Mouse (Mus musculus) testis, postnatal 14 days (tissue): ENCODE measurements at regions not wholly inside any gene's neighbourhood (a gene's known extent, or its start where the extent isn't known, plus 50 kb on each side); places are given as distances from the start of the nearest gene placed in this dataset.

Experiments used
- DNase-seq: peaks from one replicate; pipeline ENCODE4 v3.0.0; 2021; ENCODE audit warnings: low spot score

DNA sequence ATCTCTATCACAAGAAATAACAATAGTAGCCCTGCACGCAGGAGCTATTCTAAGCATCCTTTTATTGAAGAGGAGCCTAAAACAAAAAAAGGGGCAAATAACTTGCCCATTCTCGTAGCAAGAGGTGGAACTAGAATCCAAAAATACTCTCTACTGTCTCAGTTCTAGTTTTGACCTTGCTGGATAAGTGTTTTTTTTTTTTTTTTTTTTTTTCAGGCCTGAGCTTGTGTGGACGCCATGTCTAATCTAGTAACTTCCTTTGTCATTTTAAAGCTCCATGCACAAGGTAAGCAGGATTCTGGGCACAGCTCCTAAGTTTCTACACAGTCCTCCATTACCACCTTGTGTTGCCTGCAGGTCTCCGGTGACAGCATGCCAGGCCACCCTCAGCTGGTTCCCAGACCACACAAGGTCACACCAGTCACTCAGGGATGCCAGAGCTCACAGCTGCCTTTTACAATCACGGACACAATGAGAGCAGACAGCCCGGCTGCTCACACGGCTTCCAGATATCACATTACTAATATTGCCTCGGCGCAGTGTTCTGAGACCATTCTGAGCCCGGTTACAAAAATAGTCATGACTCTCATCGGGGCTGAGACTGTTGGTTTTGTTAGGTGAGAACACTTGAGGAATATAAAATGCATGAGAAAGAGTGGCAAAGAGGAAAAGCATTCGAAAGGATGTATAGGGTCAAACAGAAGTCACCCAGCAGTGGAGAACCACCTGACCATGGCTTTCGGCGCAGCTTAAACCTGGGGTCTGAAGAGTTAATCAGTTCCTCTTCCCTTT, 124.7 kb upstream of the Tank start:
- no peak for DNase-seq

- DNase-seq, result no peak
Measured at GRCm38 (mm10) chr2:61452581-61452980, 125.8 kb upstream of the Tank start.

- no peak for DNase-seq
Measured at GRCm38 (mm10) chr2:61450731-61451130, 127.7 kb upstream of the Tank start.

DNA sequence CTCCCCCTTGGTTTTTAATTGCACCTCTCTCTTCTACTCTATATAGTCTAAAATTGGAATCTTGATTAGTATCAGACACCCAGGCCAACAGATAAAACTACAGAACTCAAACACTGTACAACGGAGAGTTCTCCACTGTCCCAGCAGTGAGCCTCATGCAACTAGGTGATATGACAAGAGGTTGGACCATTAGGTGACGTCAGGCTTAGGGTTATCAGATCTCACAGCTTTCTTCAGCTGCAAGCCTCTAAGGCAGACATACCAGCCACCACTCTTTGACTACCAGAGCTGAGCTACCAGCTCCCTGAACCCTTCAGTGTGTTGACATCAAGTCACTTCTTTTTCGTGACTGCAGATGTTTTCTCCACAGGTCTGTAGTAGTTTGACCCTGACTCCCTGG, 141.8 kb upstream of the Tank start:
- DNase-seq, result no peak

DNA sequence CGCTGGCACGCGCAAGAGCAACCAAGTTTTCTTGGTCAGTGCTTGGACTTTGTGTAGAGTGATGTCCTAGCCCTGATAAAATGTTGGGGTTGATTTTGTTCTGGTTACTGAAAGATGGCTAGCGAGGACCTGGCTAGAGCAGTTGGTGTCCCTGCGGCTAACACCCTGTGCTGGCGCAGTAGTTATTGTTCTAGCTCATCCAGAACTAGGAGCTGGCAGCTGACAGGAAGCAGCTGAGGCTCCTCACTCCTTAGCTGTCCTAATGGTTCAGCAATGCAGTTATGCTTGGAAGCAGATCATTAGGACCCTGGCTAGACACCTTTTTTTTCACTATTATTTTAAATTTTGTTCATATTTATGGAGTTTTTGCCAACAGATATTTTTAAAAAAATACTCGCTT, 170.5 kb upstream of the Tank start:
- DNase-seq, result no peak

DNA sequence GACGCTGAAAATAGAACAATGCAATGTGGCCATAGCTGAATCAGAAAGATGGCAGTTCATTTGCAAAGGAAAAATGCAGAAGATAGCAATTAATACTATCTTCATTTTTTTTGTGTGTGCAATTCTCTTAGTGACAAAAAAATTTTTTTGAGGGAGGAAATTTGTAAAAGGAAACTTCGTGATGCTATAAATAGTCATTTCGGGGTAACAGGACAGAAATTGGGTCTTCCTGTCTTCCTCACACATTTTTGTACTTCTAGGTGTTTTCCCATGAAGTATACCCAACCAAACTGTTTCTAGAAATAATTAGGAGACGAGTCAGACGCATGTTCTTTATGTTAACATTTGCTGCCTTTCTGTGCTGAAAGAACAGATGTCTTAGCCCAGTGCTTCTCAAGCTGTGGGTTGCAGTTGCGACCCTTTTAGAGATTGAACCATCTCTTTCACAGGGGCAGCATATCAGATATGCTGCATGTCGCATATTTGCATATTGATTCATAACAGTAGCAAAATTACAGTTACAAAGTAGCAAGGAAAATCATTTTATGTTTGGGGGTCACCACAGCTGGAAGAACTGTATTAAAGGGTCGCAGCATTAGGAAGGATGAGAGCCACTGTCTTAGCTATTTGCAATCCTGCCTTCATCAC, 172.2 kb upstream of the Tank start:
- DNase-seq, result no peak

- DNase-seq, result no peak
Measured at GRCm38 (mm10) chr2:61405261-61405660, 173.1 kb upstream of the Tank start.

DNA sequence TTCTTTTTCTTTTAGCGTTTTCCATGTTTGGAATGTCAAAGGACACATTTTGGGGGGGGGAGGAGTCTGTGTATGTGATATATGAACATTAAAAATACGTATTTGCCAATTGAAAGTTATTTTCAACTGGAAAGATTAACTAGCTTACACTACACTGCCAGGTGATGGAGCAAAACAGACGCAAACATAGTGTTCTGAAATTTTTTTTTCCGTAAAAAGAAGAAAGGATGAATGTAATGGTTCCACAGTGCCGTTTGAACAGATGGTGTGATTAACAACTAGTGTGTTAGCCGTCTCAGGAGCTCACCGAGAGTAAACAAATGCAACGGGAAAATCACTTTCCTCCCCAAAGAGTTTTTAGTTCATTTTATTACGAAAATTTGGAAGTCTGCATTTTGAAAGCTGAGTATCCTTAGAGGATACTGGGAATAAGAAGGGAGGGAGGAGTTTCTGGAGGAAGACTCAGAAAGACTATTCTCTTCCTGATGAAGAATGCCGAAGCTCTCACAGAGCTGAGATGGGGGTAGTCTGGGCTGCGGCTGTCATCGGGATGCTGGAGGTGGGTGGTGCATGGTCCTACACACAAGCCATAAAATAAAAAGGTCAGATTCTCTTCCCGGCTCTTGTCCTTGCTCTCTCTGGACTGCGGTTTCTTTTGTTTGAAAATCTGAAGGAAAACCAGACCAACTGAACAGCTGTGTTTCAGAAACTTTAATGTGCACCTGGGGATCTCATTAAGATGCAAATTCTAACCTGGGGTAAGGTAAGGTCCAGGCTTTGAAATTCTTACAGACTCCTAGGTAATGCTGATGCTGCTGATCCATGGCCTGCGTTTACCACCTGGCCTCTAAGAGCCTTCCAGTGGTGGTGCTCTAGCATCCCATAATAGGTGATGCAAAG, 175.5 kb upstream of the Tank start:
- DNase-seq, result no peak

DNA sequence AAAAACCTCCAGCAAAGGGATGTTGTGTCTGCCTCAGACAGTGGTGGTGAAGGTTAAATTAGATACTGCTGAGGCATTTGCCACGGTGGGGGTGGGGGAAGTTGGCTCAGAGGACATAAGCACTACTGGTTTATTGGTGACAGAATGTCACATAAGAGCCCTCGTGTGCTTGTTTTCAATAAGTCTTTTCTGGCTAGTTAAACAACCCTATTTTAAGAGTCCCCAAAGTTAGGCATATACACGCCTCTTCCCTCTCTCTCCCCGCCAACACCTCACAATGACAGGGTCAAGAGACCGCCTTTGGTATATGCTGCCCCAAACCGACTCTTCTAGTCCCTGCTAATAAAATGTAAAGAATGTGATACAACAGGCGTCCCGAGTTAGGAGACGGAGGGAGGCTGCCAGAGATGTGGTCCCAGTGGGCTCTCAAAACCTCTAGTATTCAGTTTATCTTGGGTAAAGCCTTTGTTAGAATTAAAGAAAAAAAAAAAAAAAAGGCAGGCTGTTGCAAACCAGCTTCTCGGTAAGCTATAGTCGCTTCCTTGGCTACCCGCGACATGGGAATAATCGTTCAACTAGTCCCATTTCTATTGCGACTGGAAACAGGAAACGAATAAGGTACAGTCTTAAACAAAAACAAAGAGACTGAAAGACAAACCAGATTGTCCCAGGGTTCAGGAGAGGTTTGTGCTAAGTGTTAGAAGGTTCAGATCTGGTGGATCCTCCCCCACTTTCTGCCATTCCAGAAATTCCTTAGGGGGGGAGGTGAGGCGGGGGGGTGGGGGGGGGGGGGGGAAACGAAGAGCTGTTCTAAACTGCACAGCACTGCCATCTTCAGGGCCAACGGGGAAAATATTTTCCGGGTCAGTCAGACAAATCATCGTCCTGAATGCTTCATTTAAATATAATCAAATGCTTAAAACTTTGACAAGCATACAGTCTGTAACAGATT, 176.5 kb upstream of the Tank start:
- DNase-seq, result peak; percentile 31

- no peak for DNase-seq
Measured at GRCm38 (mm10) chr2:61398633-61399032, 179.8 kb upstream of the Tank start.

- DNase-seq, result no peak
Measured at GRCm38 (mm10) chr2:61389622-61390021, 188.8 kb upstream of the Tank start.

- no peak for DNase-seq
Measured at GRCm38 (mm10) chr2:61389207-61389606, 189.2 kb upstream of the Tank start.

DNA sequence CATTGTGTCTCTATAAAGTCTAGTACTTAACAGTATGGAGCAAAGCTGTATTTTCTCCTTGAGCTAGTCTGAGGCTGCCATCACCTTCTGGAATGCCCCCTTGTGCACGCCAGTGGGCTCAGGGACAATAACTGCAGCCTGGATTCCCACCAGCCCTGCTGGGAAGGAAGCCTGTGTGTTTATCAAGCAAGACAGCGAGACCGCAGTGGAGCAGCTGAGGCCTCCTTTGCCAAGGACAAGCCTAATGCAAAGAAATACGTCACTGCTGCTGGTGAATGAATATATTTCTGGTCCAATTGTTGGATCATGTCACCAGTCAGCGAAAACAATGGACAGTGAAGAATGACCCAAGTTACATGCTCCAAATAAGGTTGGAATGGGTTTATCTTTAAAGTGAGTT, 190.8 kb upstream of the Tank start:
- DNase-seq, result no peak

GRCm38 (mm10) chr2:61386966-61387365, 191.4 kb upstream of the Tank start:
- DNase-seq, result no peak

DNA sequence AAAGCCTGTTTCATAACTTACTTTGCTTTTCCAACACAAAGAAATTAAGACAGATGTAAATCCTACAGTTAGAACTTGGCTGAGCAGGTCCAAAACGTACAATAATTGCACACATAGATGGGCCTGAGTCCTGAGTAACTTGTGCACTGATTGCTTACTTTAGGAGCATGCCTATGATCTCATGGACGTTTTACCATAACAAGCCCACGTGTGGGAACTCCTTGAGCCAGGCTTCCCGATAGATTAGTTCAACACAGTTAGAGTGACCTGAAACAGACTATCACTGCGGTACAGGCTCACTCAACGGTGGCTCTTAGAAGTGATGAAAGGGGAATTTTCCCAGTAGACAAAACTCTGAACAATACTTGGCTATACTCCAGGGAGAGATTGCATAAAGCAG, 193.9 kb upstream of the Tank start:
- DNase-seq, result no peak

GRCm38 (mm10) chr2:61383744-61384295, 194.6 kb upstream of the Tank start:
- no peak for DNase-seq

DNA sequence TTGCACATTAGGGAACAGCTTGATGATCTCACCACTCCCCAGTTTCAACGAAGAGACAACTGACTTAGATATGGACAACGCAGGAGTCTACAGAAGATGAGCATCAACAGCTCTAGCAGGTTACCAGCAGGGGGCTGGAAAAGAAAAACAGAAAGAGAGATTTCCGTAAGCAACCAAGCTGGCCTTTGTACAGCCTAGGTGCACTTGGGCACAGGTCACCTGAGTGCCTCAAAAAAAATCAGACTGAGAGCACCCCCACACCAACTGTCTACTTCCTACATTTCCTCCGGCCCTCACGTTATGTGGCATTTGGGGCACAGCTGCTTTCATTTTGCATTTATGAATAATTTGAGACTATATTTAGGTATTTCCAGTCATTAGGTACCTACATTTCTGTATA, 199.3 kb upstream of the Tank start:
- DNase-seq, result no peak

GRCm38 (mm10) chr2:61378297-61378696, 200.1 kb upstream of the Tank start:
- no peak for DNase-seq

- DNase-seq, result no peak
Measured at GRCm38 (mm10) chr2:61377756-61378155, 200.6 kb upstream of the Tank start.

GRCm38 (mm10) chr2:61362606-61363005, 215.8 kb upstream of the Tank start:
- DNase-seq, result no peak

DNA sequence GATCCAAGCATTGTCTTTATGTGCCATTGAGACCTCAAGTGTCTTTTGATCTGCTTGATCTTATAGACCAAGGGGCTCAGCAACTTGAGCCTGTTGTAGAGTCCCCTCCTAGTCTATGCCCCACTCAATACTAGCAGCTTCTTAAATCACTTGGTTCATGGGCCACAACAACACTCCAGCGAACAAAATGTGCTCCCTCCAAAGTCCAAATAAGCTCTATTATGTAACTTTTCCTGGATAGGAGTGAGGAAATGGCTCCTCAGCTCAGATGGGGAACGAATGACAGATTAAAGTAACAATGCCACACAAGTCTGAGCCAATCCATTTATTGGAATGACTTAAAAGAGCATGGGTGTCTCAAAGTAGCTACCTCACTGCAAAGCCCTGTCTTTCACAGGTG, 217.0 kb upstream of the Tank start:
- DNase-seq, result no peak
